Mouse (Mus musculus): ENCODE results near the gene Mrm1. TPM values are rescaled to one million over a fixed set of nuclear protein-coding genes. Genes with fewer than 3 reads are reported as not detected.
A peak's percentile ranks its signal among the peaks of the same experiment; 100 is the strongest.
"Not testable (repeated sequence)": the region's sequence is repeated elsewhere in the genome, so short reads cannot be mapped to it uniquely, and the experiment has no call there.

Gene Mrm1
- polyA plus RNA-seq (2011; ENCODE audit: insufficient read depth, insufficient read length, low replicate concordance, missing spikeins) = 39.1 and 41.7 TPM in 2 replicates

GRCm38 (mm10) chr11:84818961-84819692 is at the start of gene Mrm1:
TSS of gene Mrm1 (minus strand) at chr11:84819515.
- peaks cover 2% of the 10 kb centered on the region for H3K4me1 ChIP-seq (ENCODE audit: control insufficient read depth, insufficient read depth, low read length)
- under 1% methylated on average over 55 of the region's 55 CpGs for WGBS
- peak within 1 kb of the TSS; percentile 90 for H3K4me3 ChIP-seq (replicated peaks; ENCODE audit: control insufficient read depth, low read depth, low read length)
- TF ChIP-seq POLR2A (IDR thresholded peaks at IDR 0.05; ENCODE audit: borderline replicate concordance, control insufficient read depth, low read depth, low read length) = peak; percentile 77; the same call in 1 of the 2 replicates
- TF ChIP-seq CTCF (IDR thresholded peaks at IDR 0.05; ENCODE audit: control insufficient read depth, insufficient read depth, low read length) = peak; percentile 89
- H3K27ac ChIP-seq (ENCODE audit: control insufficient read depth, insufficient read depth, low read depth, low read length, poor library complexity) = peak within 1 kb of the TSS; percentile 94

DNA sequence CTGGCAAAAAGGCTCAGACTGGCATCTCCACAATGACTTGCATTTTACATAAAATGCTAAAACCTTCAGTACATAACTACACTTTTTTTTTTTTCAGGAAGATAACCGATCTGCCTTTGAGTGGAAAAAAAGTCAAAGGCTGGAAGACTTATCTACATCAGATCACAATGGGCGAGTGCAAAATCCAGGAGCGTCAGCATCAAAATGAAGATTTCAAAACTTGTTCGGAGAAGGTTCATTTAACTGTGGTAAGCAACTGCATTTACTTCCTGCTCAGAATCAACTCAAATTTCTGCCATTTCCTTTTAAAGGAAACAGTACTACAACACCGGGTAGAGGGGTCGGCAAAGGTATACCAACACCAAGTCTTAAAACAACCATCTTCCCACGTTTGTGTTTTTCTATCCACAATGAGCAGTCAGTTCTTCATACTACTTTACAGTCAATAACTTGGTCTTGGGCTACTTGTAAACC is 49.5 kb upstream of the Mrm1 start:
- peak overlapping the region; percentile 94 for H3K4me3 ChIP-seq (replicated peaks; ENCODE audit: control insufficient read depth, low read depth, low read length)
- H3K27ac ChIP-seq (ENCODE audit: control insufficient read depth, insufficient read depth, low read depth, low read length, poor library complexity) = no peak overlapping the region
- no peaks in the 10 kb centered on the region; the same call in 1 of the 2 replicates for H3K4me1 ChIP-seq (ENCODE audit: control insufficient read depth, insufficient read depth, low read length)
- TF ChIP-seq POLR2A (IDR thresholded peaks at IDR 0.05; ENCODE audit: borderline replicate concordance, control insufficient read depth, low read depth, low read length) = no peak
- TF ChIP-seq CTCF (IDR thresholded peaks at IDR 0.05; ENCODE audit: control insufficient read depth, insufficient read depth, low read length) = no peak
- WGBS = under 1% methylated on average over 7 of the region's 7 CpGs

DNA sequence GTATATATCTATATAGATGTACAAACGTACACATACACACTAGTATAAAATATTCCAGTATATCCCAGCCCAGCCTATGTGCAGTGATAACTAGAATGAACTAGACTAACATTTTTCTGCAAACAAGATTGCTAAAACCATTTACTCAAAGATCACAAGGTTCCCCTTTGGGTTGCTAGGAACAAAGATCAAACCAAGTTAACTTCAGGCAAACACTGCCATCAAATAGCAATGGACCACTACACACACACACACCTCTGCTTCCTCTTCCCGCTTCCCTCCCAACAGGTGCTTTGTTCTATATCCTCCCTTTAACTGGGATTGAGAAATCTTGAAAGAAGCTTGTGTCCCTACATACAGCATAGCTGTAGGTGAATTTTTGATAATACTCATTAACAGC is 48.3 kb upstream of the Mrm1 start:
- Histone ChIP-seq H3K4me1 (ENCODE audit: control insufficient read depth, insufficient read depth, low read length) (no peaks in the 10 kb centered on the region; the same call in 1 of the 2 replicates), H3K4me3 (replicated peaks; ENCODE audit: control insufficient read depth, low read depth, low read length) (peak overlapping the region; percentile 42), H3K27ac (ENCODE audit: control insufficient read depth, insufficient read depth, low read depth, low read length, poor library complexity) (no peak overlapping the region)
- TF ChIP-seq POLR2A (IDR thresholded peaks at IDR 0.05; ENCODE audit: borderline replicate concordance, control insufficient read depth, low read depth, low read length) (no peak), CTCF (IDR thresholded peaks at IDR 0.05; ENCODE audit: control insufficient read depth, insufficient read depth, low read length) (no peak)
- WGBS = 62% methylated on average over 2 of the region's 2 CpGs

- H3K4me3 ChIP-seq (replicated peaks; ENCODE audit: control insufficient read depth, low read depth, low read length) = no peak overlapping the region
- no peaks in the 10 kb centered on the region; the same call in 1 of the 2 replicates for H3K4me1 ChIP-seq (ENCODE audit: control insufficient read depth, insufficient read depth, low read length)
- WGBS = 66% methylated on average over 2 of the region's 2 CpGs
- no peak for TF ChIP-seq POLR2A (IDR thresholded peaks at IDR 0.05; ENCODE audit: borderline replicate concordance, control insufficient read depth, low read depth, low read length)
- TF ChIP-seq CTCF (IDR thresholded peaks at IDR 0.05; ENCODE audit: control insufficient read depth, insufficient read depth, low read length) = no peak
- H3K27ac ChIP-seq (ENCODE audit: control insufficient read depth, insufficient read depth, low read depth, low read length, poor library complexity) = no peak overlapping the region
Observed at GRCm38 (mm10) chr11:84865268-84865667, 46.0 kb upstream of the Mrm1 start.

GRCm38 (mm10) chr11:84855285-84855684 is 36.0 kb upstream of the Mrm1 start:
- no peak overlapping the region for H3K27ac ChIP-seq (ENCODE audit: control insufficient read depth, insufficient read depth, low read depth, low read length, poor library complexity)
- TF ChIP-seq CTCF (IDR thresholded peaks at IDR 0.05; ENCODE audit: control insufficient read depth, insufficient read depth, low read length) = no peak
- no peak for TF ChIP-seq POLR2A (IDR thresholded peaks at IDR 0.05; ENCODE audit: borderline replicate concordance, control insufficient read depth, low read depth, low read length)
- no peaks in the 10 kb centered on the region for H3K4me1 ChIP-seq (ENCODE audit: control insufficient read depth, insufficient read depth, low read length)
- WGBS = 87% methylated on average over 6 of the region's 6 CpGs
- no peak overlapping the region for H3K4me3 ChIP-seq (replicated peaks; ENCODE audit: control insufficient read depth, low read depth, low read length)

GRCm38 (mm10) chr11:84847475-84848090 is 28.3 kb upstream of the Mrm1 start:
- no peak overlapping the region for H3K27ac ChIP-seq (ENCODE audit: control insufficient read depth, insufficient read depth, low read depth, low read length, poor library complexity)
- 71% methylated on average over 7 of the region's 7 CpGs for WGBS
- no peaks in the 10 kb centered on the region for H3K4me1 ChIP-seq (ENCODE audit: control insufficient read depth, insufficient read depth, low read length)
- no peak for TF ChIP-seq POLR2A (IDR thresholded peaks at IDR 0.05; ENCODE audit: borderline replicate concordance, control insufficient read depth, low read depth, low read length)
- TF ChIP-seq CTCF (IDR thresholded peaks at IDR 0.05; ENCODE audit: control insufficient read depth, insufficient read depth, low read length) = no peak
- H3K4me3 ChIP-seq (replicated peaks; ENCODE audit: control insufficient read depth, low read depth, low read length) = no peak overlapping the region

DNA sequence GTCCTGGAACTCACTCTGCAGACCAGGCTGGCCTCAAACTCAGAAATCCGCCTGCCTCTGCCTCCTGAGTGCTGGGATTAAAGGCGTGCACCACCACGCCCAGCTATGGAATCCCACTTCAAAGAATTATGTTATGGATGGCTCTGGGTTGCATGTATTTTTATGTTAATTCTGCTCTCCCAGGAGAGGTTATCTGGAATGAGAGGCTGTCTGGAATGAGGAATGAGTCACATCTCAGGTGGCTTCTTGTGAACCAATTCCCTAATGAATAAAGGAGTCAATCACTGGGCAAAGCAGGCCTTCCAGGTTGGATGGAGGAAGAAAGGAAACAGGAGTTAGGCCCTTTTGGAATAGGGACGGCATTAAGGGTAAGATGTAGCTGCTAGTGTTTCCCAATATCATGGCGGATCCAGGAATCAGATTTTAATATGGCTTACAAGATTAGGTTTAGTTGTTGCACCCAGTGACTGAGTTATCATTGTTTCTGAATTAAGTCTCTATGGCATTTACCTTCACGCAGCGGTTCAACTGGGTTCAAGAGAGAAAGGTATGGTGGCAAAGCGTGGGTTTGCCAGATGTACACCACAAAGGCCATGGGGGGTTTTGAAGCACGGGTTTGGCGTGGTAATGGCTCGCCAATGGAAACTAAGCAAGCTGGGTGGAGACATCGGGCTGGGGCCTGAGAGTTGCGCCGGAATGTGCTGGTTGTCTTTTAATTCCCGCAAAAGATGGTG is 27.6 kb upstream of the Mrm1 start:
- TF ChIP-seq POLR2A (IDR thresholded peaks at IDR 0.05; ENCODE audit: borderline replicate concordance, control insufficient read depth, low read depth, low read length) (no peak), CTCF (IDR thresholded peaks at IDR 0.05; ENCODE audit: control insufficient read depth, insufficient read depth, low read length) (no peak)
- H3K4me1 ChIP-seq (ENCODE audit: control insufficient read depth, insufficient read depth, low read length) = no peaks in the 10 kb centered on the region
- 94% methylated on average over 15 of the region's 15 CpGs for WGBS
- H3K4me3 ChIP-seq (replicated peaks; ENCODE audit: control insufficient read depth, low read depth, low read length) = no peak overlapping the region
- H3K27ac ChIP-seq (ENCODE audit: control insufficient read depth, insufficient read depth, low read depth, low read length, poor library complexity) = no peak overlapping the region

GRCm38 (mm10) chr11:84839330-84839729 is 20.0 kb upstream of the Mrm1 start:
- WGBS = 85% methylated on average over 2 of the region's 2 CpGs
- H3K27ac ChIP-seq (ENCODE audit: control insufficient read depth, insufficient read depth, low read depth, low read length, poor library complexity) = no peak overlapping the region
- TF ChIP-seq CTCF (IDR thresholded peaks at IDR 0.05; ENCODE audit: control insufficient read depth, insufficient read depth, low read length) = 0 out of 2 replicates have a peak, but pooled peaks have one; percentile 17
- no peak for TF ChIP-seq POLR2A (IDR thresholded peaks at IDR 0.05; ENCODE audit: borderline replicate concordance, control insufficient read depth, low read depth, low read length)

GRCm38 (mm10) chr11:84829495-84829894 is 10.2 kb upstream of the Mrm1 start:
- not testable (repeated sequence) for H3K4me1 ChIP-seq (ENCODE audit: control insufficient read depth, insufficient read depth, low read length)
- 55% methylated on average over 11 of the region's 11 CpGs for WGBS
- Histone ChIP-seq H3K27ac (ENCODE audit: control insufficient read depth, insufficient read depth, low read depth, low read length, poor library complexity) (peak overlapping the region; percentile 94), H3K4me3 (replicated peaks; ENCODE audit: control insufficient read depth, low read depth, low read length) (peak overlapping the region; percentile 98)

More at GRCm38 (mm10) chr11:84839330-84839729, 20.0 kb upstream of the Mrm1 start:
- no peak overlapping the region for H3K4me3 ChIP-seq (replicated peaks; ENCODE audit: control insufficient read depth, low read depth, low read length)
- H3K4me1 ChIP-seq (ENCODE audit: control insufficient read depth, insufficient read depth, low read length) = no peaks in the 10 kb centered on the region

Data from bone marrow, adult 2 months (tissue).